Mouse (Mus musculus) MEL (cell line): ENCODE data around the gene Ssx2ip. TPM values are rescaled to one million over a fixed set of nuclear protein-coding genes. Genes with fewer than 3 reads are reported as not detected.

ENCODE experiments used
- DNase-seq: peaks from one replicate; pipeline ENCODE4 v3.0.0; 2011; ENCODE audit warnings: low read depth, low spot score
- H3K27ac ChIP-seq: 2 replicates; pipeline ENCODE4 v1.5.1; 2012; ENCODE audit warnings: low read depth, mild to moderate bottlenecking, control low read depth, low read length, moderate library complexity; ENCODE audit not compliant: control insufficient read depth
- H3K27me3 ChIP-seq, 2 experiments: fragments of 150-350 bp in 1 of 2; sonication (generic) in 1 of 2; 2 replicates each; pipeline ENCODE4 v1.6.1; 2012; ENCODE audit warnings: low read length in 2 of 2, mild to moderate bottlenecking in 2 of 2, improper control_type of control experiment in 1 of 2, moderate library complexity in 1 of 2; ENCODE audit not compliant: insufficient read depth in 2 of 2, control insufficient read depth in 1 of 2
- H3K36me3 ChIP-seq, 2 experiments: 2 replicates each; pipeline ENCODE4 v1.6.1; 2012 to 2014; ENCODE audit warnings: low read length in 2 of 2, improper control_type of control experiment in 1 of 2, inconsistent platforms in 1 of 2, mild to moderate bottlenecking in 1 of 2; ENCODE audit not compliant: insufficient read depth in 2 of 2, control insufficient read depth in 1 of 2
- H3K4me1 ChIP-seq, 2 experiments: fragments of 150-350 bp in 1 of 2; sonication (generic) in 1 of 2; 2 replicates each; pipeline ENCODE4 v1.6.1; 2012; ENCODE audit warnings: low read length in 2 of 2, improper control_type of control experiment in 1 of 2, mild to moderate bottlenecking in 1 of 2; ENCODE audit not compliant: insufficient read depth in 2 of 2, control insufficient read depth in 1 of 2
- H3K4me3 ChIP-seq, 2 experiments: fragments of 150-350 bp in 1 of 2; sonication (generic) in 1 of 2; 2 replicates each; pipeline ENCODE4 v1.5.1; 2012; ENCODE audit warnings: low read depth in 2 of 2, low read length in 2 of 2, mild to moderate bottlenecking in 2 of 2, moderate library complexity in 2 of 2, control low read depth in 1 of 2, improper control_type of control experiment in 1 of 2; ENCODE audit not compliant: control insufficient read depth in 1 of 2, insufficient read depth in 1 of 2
- H3K79me2 ChIP-seq: 2 replicates; pipeline ENCODE4 v1.6.1; 2012; ENCODE audit warnings: mild to moderate bottlenecking, low read length, moderate library complexity; ENCODE audit not compliant: control insufficient read depth, poor library complexity, insufficient read depth
- H3K9ac ChIP-seq: 2 replicates; pipeline ENCODE4 v1.6.1; 2012; ENCODE audit warnings: low read depth, mild to moderate bottlenecking, control low read depth, low read length, moderate library complexity; ENCODE audit not compliant: control insufficient read depth, poor library complexity, severe bottlenecking
- H3K9me3 ChIP-seq: fragments of 150-350 bp; sonication (generic); replicated peaks from 2 replicates; pipeline ENCODE4 v1.6.1; 2012; ENCODE audit warnings: mild to moderate bottlenecking, low read length, improper control_type of control experiment, moderate library complexity; ENCODE audit not compliant: insufficient read depth
- CHD1 ChIP-seq: IDR thresholded peaks from 2 replicates; pipeline ENCODE4 v1.6.1; 2012; ENCODE audit warnings: low read depth, mild to moderate bottlenecking, inconsistent platforms, low read length, improper control_type of control experiment
- MAFK ChIP-seq: IDR thresholded peaks from 2 replicates; pipeline ENCODE4 v1.6.1; 2011; ENCODE audit warnings: low read depth, mild to moderate bottlenecking, low read length, improper control_type of control experiment, borderline replicate concordance
- MAZ ChIP-seq: IDR thresholded peaks from 2 replicates; pipeline ENCODE4 v1.6.1; 2012; ENCODE audit warnings: low read depth, mild to moderate bottlenecking, inconsistent platforms, low read length, improper control_type of control experiment
- MYC ChIP-seq: IDR thresholded peaks from 2 replicates; pipeline ENCODE4 v1.6.1; 2011; ENCODE audit warnings: low read depth, mild to moderate bottlenecking, low read length, improper control_type of control experiment, moderate library complexity
- NRF1 ChIP-seq: IDR thresholded peaks from 2 replicates; pipeline ENCODE4 v1.6.1; 2014; ENCODE audit warnings: low read depth, mild to moderate bottlenecking, inconsistent platforms, low read length, improper control_type of control experiment, moderate library complexity; ENCODE audit not compliant: poor library complexity, insufficient read depth, severe bottlenecking
- RCOR1 ChIP-seq: IDR thresholded peaks from 2 replicates; pipeline ENCODE4 v1.6.1; 2012; ENCODE audit warnings: low read depth, mild to moderate bottlenecking, inconsistent platforms, low read length, improper control_type of control experiment
- TAL1 ChIP-seq: IDR thresholded peaks from 2 replicates; pipeline ENCODE4 v1.6.1; 2012; ENCODE audit warnings: mild to moderate bottlenecking, inconsistent platforms, low read length, moderate library complexity, mixed read lengths
- TCF12 ChIP-seq: IDR thresholded peaks from 2 replicates; pipeline ENCODE4 v1.6.1; 2014; ENCODE audit warnings: low read depth, mild to moderate bottlenecking, inconsistent platforms, low read length, improper control_type of control experiment, moderate library complexity
- UBTF ChIP-seq: IDR thresholded peaks from 2 replicates; pipeline ENCODE4 v1.6.1; 2012; ENCODE audit warnings: low read depth, mild to moderate bottlenecking, inconsistent platforms, low read length, improper control_type of control experiment, moderate library complexity, borderline replicate concordance; ENCODE audit not compliant: insufficient read depth
- ZC3H11A ChIP-seq: IDR thresholded peaks from 2 replicates; pipeline ENCODE4 v1.6.1; 2012; ENCODE audit warnings: low read depth, mild to moderate bottlenecking, inconsistent platforms, low read length, improper control_type of control experiment
- ZMIZ1 ChIP-seq: IDR thresholded peaks from 2 replicates; pipeline ENCODE4 v1.6.1; 2012; ENCODE audit warnings: low read depth, mild to moderate bottlenecking, inconsistent platforms, low read length, improper control_type of control experiment, moderate library complexity
- polyA plus RNA-seq, 2 experiments: library from polyadenylated mRNA; stranded (reverse) in 1 of 2; unstranded in 1 of 2; fragments of >175 nt in 1 of 2; fragments of >200 nt in 1 of 2; gene quantifications; 2 replicates each; pipeline versions ENCODE4 v1.2.1 to v1.2.4; 2012; ENCODE audit warnings: low replicate concordance in 2 of 2, low read depth in 1 of 2; ENCODE audit not compliant: insufficient read length in 2 of 2, insufficient read depth in 1 of 2, missing spikeins in 1 of 2
- total RNA-seq: library from RNA; depleted of rRNA; stranded (reverse); fragments of 300-350 nt; gene quantifications from 2 replicates; pipeline ENCODE4 v1.2.3, GENCODE M21; 2012

Ssx2ip gene
- total and polyA plus RNA-seq, 3 experiments: 52.1 to 270 (median 70.0) TPM

DNA sequence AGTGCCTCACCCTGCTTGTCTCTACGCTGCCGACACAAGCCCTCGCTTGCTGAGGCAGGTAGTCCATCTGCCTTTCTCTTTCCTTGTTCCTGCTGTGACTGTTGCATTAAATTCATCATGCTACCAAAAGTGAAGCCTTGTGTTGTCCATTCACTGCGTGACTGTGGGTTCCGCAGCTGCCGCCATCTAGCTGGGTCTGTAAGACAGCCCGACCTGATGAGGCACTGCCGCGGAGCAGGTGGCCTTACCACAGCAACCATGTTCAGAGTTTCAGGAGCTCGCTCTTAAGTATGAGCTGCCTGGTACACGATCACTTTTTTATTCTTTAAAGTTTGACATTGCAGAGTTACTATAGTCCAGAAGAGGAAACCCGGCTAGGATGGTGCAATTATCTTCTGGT is 35.6 kb downstream of the Ssx2ip start:
- Histone ChIP-seq H3K9me3 (no peaks in the 10 kb centered on the region), H3K27ac (no peak overlapping the region), H3K9ac (no peak overlapping the region), H3K4me3 (no peak overlapping the region), H3K79me2 (no peaks in the 10 kb centered on the region), H3K4me1 (no peaks in the 10 kb centered on the region), H3K36me3 (peaks cover 0 to 6% of the 10 kb centered on the region in 2 experiments; a peak in 2 of 4 replicates), H3K27me3 (no peaks in the 10 kb centered on the region)
- TF ChIP-seq NRF1: no peak
- no peak for TF ChIP-seq UBTF
- DNase-seq: no peak

DNA sequence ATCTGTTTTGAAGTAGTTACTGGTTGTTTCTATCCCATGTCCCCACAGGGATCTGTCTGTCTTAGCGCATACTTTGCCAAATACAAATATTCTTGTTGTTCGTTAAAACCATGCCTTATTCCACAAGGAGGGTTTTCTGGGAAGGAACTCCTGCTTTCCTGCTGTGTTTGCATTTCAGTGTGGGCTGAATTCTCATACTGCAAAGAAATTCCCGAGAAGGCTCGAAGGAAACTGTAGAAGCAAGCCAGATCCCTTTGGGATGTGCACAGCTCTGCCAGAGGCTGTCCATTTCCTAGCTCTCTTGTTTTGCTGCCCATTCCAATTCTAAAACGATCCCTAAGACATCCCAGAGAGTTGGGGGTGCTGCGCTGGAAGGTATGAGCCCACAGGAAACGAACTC is 36.0 kb downstream of the Ssx2ip start:
- H3K79me2 ChIP-seq: no peaks in the 10 kb centered on the region
- no peaks in the 10 kb centered on the region for H3K4me1 ChIP-seq
- no peak overlapping the region for H3K9ac ChIP-seq
- H3K27ac ChIP-seq: no peak overlapping the region
- DNase-seq: no peak
- H3K9me3 ChIP-seq: no peaks in the 10 kb centered on the region
- H3K36me3 ChIP-seq: peaks cover 0 to 6% of the 10 kb centered on the region in 2 experiments; a peak in 2 of 4 replicates
- H3K4me3 ChIP-seq: no peak overlapping the region
- no peaks in the 10 kb centered on the region for H3K27me3 ChIP-seq
- no peak for TF ChIP-seq MAZ

DNA sequence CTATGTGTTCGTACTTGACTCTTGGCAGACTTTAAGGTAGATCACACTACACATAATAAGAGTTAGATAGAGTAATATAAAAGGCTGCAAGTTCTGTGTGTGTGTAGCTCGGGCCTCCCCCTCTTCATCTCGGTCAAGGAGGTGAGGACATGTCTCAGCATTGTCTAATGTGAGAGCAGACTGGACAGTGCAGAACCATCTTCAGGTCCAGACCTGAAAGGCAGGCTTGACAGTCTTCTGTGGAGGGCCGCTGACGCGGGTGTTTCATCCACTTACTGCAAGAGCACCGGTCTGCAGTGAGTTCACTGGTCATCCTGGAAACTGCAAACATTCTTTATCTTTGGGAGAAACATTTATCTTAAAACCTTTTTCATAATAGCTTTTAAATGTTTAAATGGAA is 38.0 kb downstream of the Ssx2ip start:
- no peak for DNase-seq
- Histone ChIP-seq H3K9me3 (no peaks in the 10 kb centered on the region), H3K4me1 (no peaks in the 10 kb centered on the region), H3K27ac (no peak overlapping the region), H3K27me3 (no peaks in the 10 kb centered on the region), H3K36me3 (peaks cover 0 to 4% of the 10 kb centered on the region in 2 experiments; a peak in 2 of 4 replicates), H3K79me2 (no peaks in the 10 kb centered on the region), H3K9ac (no peak overlapping the region), H3K4me3 (no peak overlapping the region)
- no peak for TF ChIP-seq MAZ
- TF ChIP-seq MYC: no peak
- TF ChIP-seq TAL1: no peak
- TF ChIP-seq ZC3H11A: no peak
- TF ChIP-seq ZMIZ1: no peak
- no peak for TF ChIP-seq CHD1
- no peak for TF ChIP-seq MAFK
- no peak for TF ChIP-seq TCF12
- TF ChIP-seq RCOR1: no peak
